Mouse (Mus musculus): Measurements from ENCODE around the gene Abca1.

DNA sequence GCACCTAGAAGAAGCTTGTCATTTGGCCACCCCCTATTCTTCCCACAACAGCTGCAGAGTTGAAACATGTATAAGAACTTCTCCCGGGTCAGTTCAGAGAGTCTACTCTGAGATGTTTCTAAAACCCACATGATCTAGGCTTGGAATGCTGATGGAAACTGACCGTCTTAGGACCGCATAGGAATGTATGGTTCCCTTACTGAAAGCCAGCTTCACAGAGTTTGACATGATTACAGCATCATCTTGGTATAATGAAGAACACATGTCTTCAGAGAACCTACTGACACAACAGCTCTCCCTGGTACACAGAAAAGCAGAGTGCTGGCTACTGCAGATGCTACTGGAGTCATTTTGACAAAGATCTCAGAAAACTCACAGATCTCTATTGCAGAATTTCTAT is 53.6 kb downstream of the Abca1 start:
- TF ChIP-seq CTCF (IDR thresholded peaks at IDR 0.05; ENCODE audit: low read depth) = no peak
- TF ChIP-seq EP300 (IDR thresholded peaks at IDR 0.05; ENCODE audit: low read depth) = no peak
